Mouse (Mus musculus): ENCODE results near the gene 1700034J05Rik.

DNA sequence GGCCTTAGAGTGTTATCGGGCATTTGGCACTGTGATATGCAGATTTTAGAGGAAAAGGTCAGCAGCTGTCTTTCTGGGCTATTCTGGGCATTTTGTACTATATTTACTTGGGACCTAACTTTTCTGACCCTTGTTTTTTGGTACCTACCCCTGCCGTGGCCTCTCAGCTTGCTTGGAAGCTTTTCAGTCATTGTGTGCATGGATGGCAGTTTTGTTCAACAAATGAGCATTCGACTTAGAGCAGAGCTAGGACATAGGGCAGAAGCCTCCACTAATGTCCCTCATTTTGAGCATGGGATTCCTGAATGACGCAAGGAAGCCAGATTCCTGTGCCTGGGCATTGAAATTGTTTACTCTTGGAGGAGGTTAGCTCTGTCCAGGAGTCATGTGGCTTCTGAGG lies 9.4 kb downstream of the 1700034J05Rik start:
- TF ChIP-seq CTCF (IDR thresholded peaks at IDR 0.05; ENCODE audit: control insufficient read depth, insufficient read depth, insufficient replicate concordance, low read depth, low read length) = no peak
- no peak for TF ChIP-seq POLR2A (IDR thresholded peaks at IDR 0.05; ENCODE audit: control insufficient read depth, low read depth, low read length)
